Mouse (Mus musculus) T-helper 2 cell (primary cell): ENCODE results near the gene Kctd7.

Experiments
- in situ Hi-C: fragments of 300-600 bp; cut with MboI, MseI; formaldehyde crosslinking; loops from one replicate; pipeline ENCODE4 v1.15.1; 2025; ENCODE audit warnings: high pct_unique_total_duplicates

Kctd7 gene

GRCm38 (mm10) chr5:130144334-130145312, at the start of gene Kctd7:
Kctd7 (plus strand) TSS chr5:130144861.
- in situ Hi-C loops = no loop called here

GRCm38 (mm10) chr5:130096754-130097153, 47.9 kb upstream of the Kctd7 start:
- in situ Hi-C loops = no loop called here

GRCm38 (mm10) chr5:130097837-130098236, 46.8 kb upstream of the Kctd7 start:
- in situ Hi-C loops = no loop called here

GRCm38 (mm10) chr5:130101724-130102123, 42.9 kb upstream of the Kctd7 start:
- in situ Hi-C loops = no loop called here

- in situ Hi-C loops = no loop called here
Measured at GRCm38 (mm10) chr5:130109348-130109747, 35.3 kb upstream of the Kctd7 start.

- in situ Hi-C loops = no loop called here
Measured at GRCm38 (mm10) chr5:130110632-130111464, 33.8 kb upstream of the Kctd7 start.

GRCm38 (mm10) chr5:130112653-130113052, 32.0 kb upstream of the Kctd7 start:
- in situ Hi-C loops = no loop called here

GRCm38 (mm10) chr5:130116116-130116515, 28.5 kb upstream of the Kctd7 start:
- in situ Hi-C loops = no loop called here

GRCm38 (mm10) chr5:130116857-130117256, 27.8 kb upstream of the Kctd7 start:
- in situ Hi-C loops = no loop called here

GRCm38 (mm10) chr5:130117932-130118331, 26.7 kb upstream of the Kctd7 start:
- in situ Hi-C loops = no loop called here

GRCm38 (mm10) chr5:130119236-130119635, 25.4 kb upstream of the Kctd7 start:
- in situ Hi-C loops = no loop called here

GRCm38 (mm10) chr5:130120070-130120736, 24.5 kb upstream of the Kctd7 start:
- in situ Hi-C loops = loop anchor here (5.0 kb wide), 1 partner anchor 53 kb away; no protein-coding TSS in a partner anchor

GRCm38 (mm10) chr5:130120904-130121303, 23.8 kb upstream of the Kctd7 start:
- in situ Hi-C loops = loop anchor here (5.0 kb wide), 1 partner anchor 54 kb away; no protein-coding TSS in a partner anchor

- in situ Hi-C loops = loop anchor here (5.0 kb wide), 1 partner anchor 55 kb away; no protein-coding TSS in a partner anchor
Measured at GRCm38 (mm10) chr5:130122355-130122754, 22.3 kb upstream of the Kctd7 start.

- in situ Hi-C loops = loop anchor here (5.0 kb wide), 1 partner anchor 57 kb away; no protein-coding TSS in a partner anchor
Measured at GRCm38 (mm10) chr5:130124271-130124670, 20.4 kb upstream of the Kctd7 start.

- in situ Hi-C loops = no loop called here
Measured at GRCm38 (mm10) chr5:130128686-130129523, 15.8 kb upstream of the Kctd7 start.

GRCm38 (mm10) chr5:130129524-130129793, 15.2 kb upstream of the Kctd7 start:
- in situ Hi-C loops = no loop called here

GRCm38 (mm10) chr5:130136597-130136996, 8.1 kb upstream of the Kctd7 start:
- in situ Hi-C loops = no loop called here

GRCm38 (mm10) chr5:130139393-130139792, 5.3 kb upstream of the Kctd7 start:
- in situ Hi-C loops = no loop called here

- in situ Hi-C loops = no loop called here
Measured at GRCm38 (mm10) chr5:130141138-130141537, 3.5 kb upstream of the Kctd7 start.

- in situ Hi-C loops = no loop called here
Measured at GRCm38 (mm10) chr5:130142041-130142440, 2.6 kb upstream of the Kctd7 start.
